Mouse (Mus musculus) intestine, postnatal 0 days (tissue): ENCODE results near the gene Inpp5d. TPM values are rescaled to one million over a fixed set of nuclear protein-coding genes. Genes with fewer than 3 reads are reported as not detected.

ENCODE experiments used
- ATAC-seq: fragments of 200-750 bp; cut with Nextera tagmentation; 2 replicates; pipeline ENCODE4 v1.8.0; 2017; ENCODE audit warnings: mild to moderate bottlenecking, moderate TSS enrichment, moderate library complexity
- H3K27ac ChIP-seq: fragments of 300-500 bp; sonication (generic); 2 replicates; pipeline ENCODE4 v1.5.1; 2014; ENCODE audit warnings: mild to moderate bottlenecking, low read depth, low read length, moderate library complexity
- H3K27me3 ChIP-seq: fragments of 300-500 bp; sonication (generic); replicated peaks from 2 replicates; pipeline ENCODE4 v1.6.1; 2014; ENCODE audit warnings: low read length, mixed read lengths; ENCODE audit not compliant: control insufficient read depth, insufficient read depth
- H3K36me3 ChIP-seq: fragments of 300-500 bp; sonication (generic); 2 replicates; pipeline ENCODE4 v1.6.1; 2014; ENCODE audit warnings: mild to moderate bottlenecking, moderate library complexity; ENCODE audit not compliant: control insufficient read depth, insufficient read depth
- H3K4me1 ChIP-seq: fragments of 300-500 bp; sonication (generic); replicated peaks from 2 replicates; pipeline ENCODE4 v1.6.1; 2014; ENCODE audit warnings: antibody characterized with exemption, low read length, mixed read lengths; ENCODE audit not compliant: control insufficient read depth, insufficient read depth
- H3K4me2 ChIP-seq: fragments of 300-500 bp; sonication (generic); replicated peaks from 2 replicates; pipeline ENCODE4 v1.6.1; 2014; ENCODE audit warnings: low read depth, mild to moderate bottlenecking, moderate library complexity
- H3K4me3 ChIP-seq: fragments of 300-500 bp; sonication (generic); 2 replicates; pipeline ENCODE4 v1.5.1; 2014; ENCODE audit warnings: low read depth, low read length
- H3K9ac ChIP-seq: fragments of 300-500 bp; sonication (generic); 2 replicates; pipeline ENCODE4 v1.6.1; 2014; ENCODE audit warnings: mild to moderate bottlenecking, low read depth, low read length
- H3K9me3 ChIP-seq: fragments of 300-500 bp; sonication (generic); 2 replicates; pipeline ENCODE4 v1.6.1; 2016; ENCODE audit warnings: mixed run types; ENCODE audit not compliant: control insufficient read depth
- CTCF ChIP-seq: sonication (generic); IDR thresholded peaks from 2 replicates; pipeline ENCODE4 v1.5.1; 2016; ENCODE audit warnings: low read depth, mild to moderate bottlenecking, control low read depth, antibody characterized with exemption, moderate library complexity
- WGBS: fragments of 180-500 bp; shearing (Covaris S2); extraction: QIAGEN DNeasy Blood & Tissue Kit; methylation state at CpG from one replicate; pipeline ENCODE4 v1.1.7; 2014; 5-methylcytosine and 5-hydroxymethylcytosine counted together
- polyA plus RNA-seq: library from polyadenylated mRNA; unstranded; fragments of >200 nt; fragmentation: Nextera tagmentation; extraction: Ambion mirVana; gene quantifications from 2 replicates; pipeline ENCODE4 v1.2.1, GENCODE M21; 2015

Inpp5d gene
- polyA plus RNA-seq, 1 experiment from 2014 or later: 2.5 TPM

DNA sequence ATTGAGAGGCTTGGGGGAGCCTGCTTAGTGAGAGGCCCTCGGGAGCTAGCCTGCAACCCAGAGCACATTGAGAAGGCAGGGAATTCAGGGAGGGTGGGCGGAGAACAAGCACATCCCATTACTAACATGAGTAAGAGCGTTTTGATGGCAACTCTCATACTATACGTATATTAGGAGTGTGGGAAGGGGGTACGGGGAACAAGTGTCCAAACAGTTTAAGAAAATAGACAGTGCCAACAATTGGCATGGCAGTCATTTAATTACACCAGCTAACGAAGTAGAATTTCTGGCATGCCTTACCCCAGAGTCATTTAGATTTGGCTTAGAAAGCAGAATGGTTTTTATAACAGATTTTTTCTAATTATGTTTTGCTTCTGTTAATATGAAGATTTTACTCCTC lies 109.7 kb downstream of the Inpp5d start:
- H3K36me3 ChIP-seq: no peaks in the 10 kb centered on the region
- TF ChIP-seq CTCF: no peak
- H3K9me3 ChIP-seq: no peaks in the 10 kb centered on the region
- H3K4me2 ChIP-seq: no peak overlapping the region
- H3K4me3 ChIP-seq: no peak overlapping the region
- no peaks in the 10 kb centered on the region for H3K4me1 ChIP-seq
- H3K9ac ChIP-seq: no peak overlapping the region
- no peak for ATAC-seq
- 76% methylated on average over 6 of the region's 6 CpGs for WGBS
- H3K27me3 ChIP-seq: no peaks in the 10 kb centered on the region
- H3K27ac ChIP-seq: no peak overlapping the region

DNA sequence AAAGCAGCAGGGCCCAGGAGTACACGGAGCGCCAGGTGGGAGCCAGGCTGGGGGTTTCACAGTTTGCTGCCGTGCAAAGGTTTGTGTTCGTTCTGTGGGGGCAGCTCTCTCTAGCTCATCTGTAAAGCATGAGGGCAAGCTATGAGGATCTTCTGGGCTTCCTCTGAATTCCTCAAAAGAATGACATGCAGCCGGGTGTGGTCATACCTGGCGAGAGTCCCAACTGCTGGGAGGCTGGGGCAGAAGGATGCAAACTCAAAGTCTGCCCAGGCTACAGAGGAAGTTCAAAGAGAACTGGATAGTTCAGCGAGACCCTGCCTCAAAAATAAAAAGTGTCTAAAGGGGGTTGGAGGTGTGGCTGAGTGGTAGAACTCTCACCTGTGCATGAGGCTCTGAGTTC lies 110.2 kb downstream of the Inpp5d start:
- Histone ChIP-seq H3K9me3 (no peaks in the 10 kb centered on the region), H3K27ac (no peak overlapping the region), H3K36me3 (no peaks in the 10 kb centered on the region), H3K9ac (no peak overlapping the region), H3K4me3 (no peak overlapping the region), H3K27me3 (no peaks in the 10 kb centered on the region), H3K4me2 (no peak overlapping the region), H3K4me1 (no peaks in the 10 kb centered on the region)
- no peak for TF ChIP-seq CTCF
- WGBS: 73% methylated on average over 7 of the region's 7 CpGs
- ATAC-seq: no peak

DNA sequence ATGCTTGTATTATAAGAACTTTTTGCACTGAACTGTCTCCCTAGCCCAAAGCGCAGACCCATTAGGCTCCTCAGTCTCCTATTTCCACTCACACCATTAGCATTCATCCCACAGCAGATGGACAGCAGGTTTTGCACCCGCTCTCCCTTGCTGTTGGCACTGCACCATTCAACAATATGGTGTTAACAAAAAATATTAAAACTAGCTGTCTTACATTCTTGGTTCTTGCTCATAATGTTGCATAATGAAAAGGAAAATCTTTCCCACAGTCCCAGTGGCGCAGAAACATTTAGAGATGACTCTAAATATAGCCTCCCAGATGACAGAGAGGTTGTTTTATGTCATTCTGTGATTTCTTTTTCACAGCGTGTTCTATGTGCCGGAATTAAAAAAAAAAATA lies 113.1 kb downstream of the Inpp5d start:
- 81% methylated on average over 5 of the region's 5 CpGs for WGBS
- Histone ChIP-seq H3K4me3 (no peak overlapping the region), H3K9me3 (no peaks in the 10 kb centered on the region), H3K9ac (no peak overlapping the region), H3K27ac (no peak overlapping the region), H3K4me1 (no peaks in the 10 kb centered on the region), H3K27me3 (no peaks in the 10 kb centered on the region), H3K36me3 (no peaks in the 10 kb centered on the region), H3K4me2 (no peak overlapping the region)
- no peak for ATAC-seq
- TF ChIP-seq CTCF: no peak

DNA sequence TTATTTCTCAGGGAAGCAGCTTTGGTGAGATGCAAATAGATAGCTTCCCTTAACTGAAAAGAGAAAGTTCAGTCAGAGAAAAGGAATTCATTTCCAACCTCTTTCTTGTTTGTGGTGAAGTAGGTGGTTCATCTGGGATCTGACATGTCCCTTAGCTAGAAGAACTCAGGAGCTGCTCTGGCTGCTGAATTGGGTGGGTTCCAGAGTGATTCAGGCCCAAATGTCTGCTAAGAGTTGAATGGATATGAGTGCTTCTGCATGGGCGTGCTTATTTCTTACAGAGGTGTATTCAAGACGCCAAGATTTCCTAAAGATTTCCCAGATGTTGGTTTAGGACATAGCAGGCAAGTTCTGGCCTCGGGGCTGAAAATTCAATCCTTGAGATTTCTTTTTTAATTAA lies 114.0 kb downstream of the Inpp5d start:
- Histone ChIP-seq H3K36me3 (no peaks in the 10 kb centered on the region), H3K4me3 (no peak overlapping the region), H3K9me3 (no peaks in the 10 kb centered on the region), H3K27me3 (no peaks in the 10 kb centered on the region), H3K4me1 (no peaks in the 10 kb centered on the region), H3K9ac (no peak overlapping the region), H3K27ac (no peak overlapping the region), H3K4me2 (no peak overlapping the region)
- no peak for TF ChIP-seq CTCF
- 76% methylated on average over 3 of the region's 3 CpGs for WGBS
- ATAC-seq: no peak

DNA sequence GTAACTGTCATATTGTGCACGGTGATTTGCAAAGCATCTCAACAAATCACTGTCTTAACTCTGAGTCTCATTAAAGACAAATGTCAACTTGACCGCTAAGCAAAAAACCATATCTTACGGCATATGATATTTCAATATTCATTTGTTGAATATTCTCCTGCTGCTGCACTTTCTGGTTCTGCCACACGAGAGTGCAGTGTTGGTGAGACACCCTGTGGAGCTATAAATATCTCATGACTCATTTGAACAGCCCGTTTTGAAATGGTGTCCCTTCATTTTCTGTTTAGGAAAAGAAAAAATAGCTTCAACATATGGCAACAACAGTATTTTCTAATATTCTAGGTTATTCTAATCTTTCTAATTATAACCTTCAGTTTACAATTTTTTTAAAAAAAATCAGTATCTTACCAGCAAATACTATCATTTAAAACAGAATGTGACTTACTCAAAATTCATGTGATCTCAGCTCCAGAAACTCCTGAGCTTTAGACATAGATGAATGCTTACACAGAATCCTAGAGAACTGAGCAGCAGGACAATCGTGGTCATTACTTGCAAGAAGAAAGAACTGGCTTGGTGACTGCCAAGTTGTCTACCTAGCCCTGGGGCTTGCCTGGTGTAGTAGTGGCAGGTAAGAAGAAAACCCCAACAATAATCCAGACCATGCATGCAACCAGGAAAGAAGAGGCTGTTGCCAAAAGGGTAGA lies 120.6 kb downstream of the Inpp5d start:
- no peak overlapping the region for H3K4me2 ChIP-seq
- ATAC-seq: no peak
- H3K9ac ChIP-seq: no peak overlapping the region
- TF ChIP-seq CTCF: no peak
- H3K4me3 ChIP-seq: no peak overlapping the region
- no peaks in the 10 kb centered on the region for H3K36me3 ChIP-seq
- no peaks in the 10 kb centered on the region for H3K4me1 ChIP-seq
- whole genome bisulfite sequencing: 65% methylated on average over 6 of the region's 6 CpGs
- H3K27me3 ChIP-seq: no peaks in the 10 kb centered on the region
- H3K9me3 ChIP-seq: no peaks in the 10 kb centered on the region
- H3K27ac ChIP-seq: no peak overlapping the region

DNA sequence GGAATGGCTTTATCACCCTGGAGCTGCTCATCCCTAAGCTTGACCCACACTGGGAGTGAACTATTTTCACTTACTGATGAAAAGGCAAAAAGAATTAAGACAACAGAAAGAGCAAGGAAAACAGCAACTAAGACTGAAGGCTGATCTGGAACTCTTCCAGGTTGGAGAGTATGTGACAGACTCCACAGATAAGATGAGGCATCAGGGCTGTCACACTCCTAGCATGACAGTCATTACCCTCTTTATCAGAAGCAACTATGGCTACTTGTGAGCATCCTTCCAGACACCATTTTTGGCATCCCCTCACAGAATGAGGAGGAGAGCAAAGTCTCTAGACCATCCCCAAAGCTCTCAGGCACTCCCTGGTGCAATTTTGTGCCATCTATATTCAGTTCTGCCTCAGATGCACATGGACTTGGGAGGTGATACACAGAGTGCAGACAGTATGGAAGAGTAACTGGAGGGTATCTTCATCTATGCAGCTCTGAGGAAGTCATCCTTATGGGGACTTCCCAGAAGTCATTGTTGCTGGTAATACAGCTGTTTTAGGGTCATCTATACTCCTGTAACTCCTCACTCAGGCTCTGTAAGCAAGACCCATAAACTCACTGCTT lies 129.4 kb downstream of the Inpp5d start:
- H3K9ac ChIP-seq: no peak overlapping the region
- ATAC-seq: no peak
- H3K9me3 ChIP-seq: no peaks in the 10 kb centered on the region
- H3K4me3 ChIP-seq: no peak overlapping the region
- H3K36me3 ChIP-seq: no peaks in the 10 kb centered on the region
- no peak overlapping the region for H3K4me2 ChIP-seq
- no peaks in the 10 kb centered on the region for H3K4me1 ChIP-seq
- no peaks in the 10 kb centered on the region; the same call in 1 of the 2 replicates for H3K27me3 ChIP-seq
- no peak overlapping the region for H3K27ac ChIP-seq
- TF ChIP-seq CTCF: no peak
